Mouse (Mus musculus) thymus, adult 2 months (tissue): ENCODE measurements at regions not wholly inside any gene's neighbourhood (a gene's known extent, or its start where the extent isn't known, plus 50 kb on each side); places are given as distances from the start of the nearest gene placed in this dataset.

Experiments
- CTCF ChIP-seq: fragments of 200-500 bp; IDR thresholded peaks from 2 replicates; pipeline ENCODE4 v1.5.1; 2012; ENCODE audit warnings: mild to moderate bottlenecking, control low read depth, low read length, moderate library complexity, borderline replicate concordance; ENCODE audit not compliant: control insufficient read depth, poor library complexity, insufficient read depth; ENCODE audit errors: extremely low read depth
- POLR2A ChIP-seq: fragments of 200-500 bp; IDR thresholded peaks from 2 replicates; pipeline ENCODE4 v1.6.1; 2012; ENCODE audit warnings: mild to moderate bottlenecking, low read length, control low read depth, moderate library complexity; ENCODE audit not compliant: control insufficient read depth, poor library complexity, insufficient read depth; ENCODE audit errors: extremely low read depth

DNA sequence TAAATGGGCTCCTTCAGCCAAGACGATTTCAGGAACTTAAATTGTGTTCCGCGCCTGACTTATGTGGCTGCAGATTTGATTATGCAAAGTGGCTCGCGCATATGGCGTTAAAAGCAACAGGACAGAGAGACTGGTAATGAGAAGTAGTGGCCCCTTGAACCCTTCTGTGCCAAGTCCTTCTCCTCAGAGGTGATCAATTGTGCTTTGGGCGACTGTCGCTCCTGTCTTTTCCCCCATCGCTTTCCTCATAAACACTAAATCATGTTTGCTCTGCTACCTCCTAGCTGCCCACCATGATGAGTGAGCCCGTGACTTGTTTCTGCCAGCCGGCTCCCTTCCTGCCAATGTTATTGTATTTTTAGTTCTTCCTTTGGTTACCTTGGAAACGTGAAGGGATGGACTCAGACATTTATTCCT is 360.2 kb downstream of the Matn1 start:
- TF ChIP-seq POLR2A (no peak), CTCF (no peak)
